Mouse (Mus musculus): Measurements from ENCODE around the gene Ints1.
A peak's percentile ranks its signal among the peaks of the same experiment; 100 is the strongest.

Ints1 gene

GRCm38 (mm10) chr5:139718540-139718939, 56.9 kb downstream of the Ints1 start:
- DNase-seq (ENCODE audit: low read depth, low spot score) = no peak

DNA sequence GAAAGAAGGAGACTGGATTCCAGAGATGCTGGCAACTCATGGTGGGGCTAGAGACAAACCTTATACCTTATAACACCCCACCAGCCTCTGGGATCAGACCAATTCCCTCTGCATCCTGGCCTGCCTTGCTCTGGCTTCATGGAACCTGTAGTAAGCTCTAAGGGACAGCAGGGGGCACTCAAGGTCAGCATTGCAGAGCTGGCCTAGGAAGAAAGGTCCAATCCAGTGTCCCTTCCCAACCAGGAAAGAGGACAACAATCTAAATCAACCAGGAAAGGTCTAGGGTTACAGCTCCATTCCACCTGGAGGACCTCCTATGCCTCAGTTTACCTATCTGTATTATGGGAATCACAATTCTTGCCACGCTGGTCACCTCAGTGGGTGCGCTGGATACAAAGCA, 57.8 kb downstream of the Ints1 start:
- peak; percentile 55 for DNase-seq (ENCODE audit: low read depth, low spot score)

- no peak for DNase-seq (ENCODE audit: low read depth, low spot score)
Observed at GRCm38 (mm10) chr5:139706496-139706895, 69.0 kb downstream of the Ints1 start.

- no peak for DNase-seq (ENCODE audit: low read depth, low spot score)
Observed at GRCm38 (mm10) chr5:139702905-139703304, 72.6 kb downstream of the Ints1 start.

- no peak for DNase-seq (ENCODE audit: low read depth, low spot score)
Observed at GRCm38 (mm10) chr5:139702236-139702635, 73.2 kb downstream of the Ints1 start.

Measured in c-Kit-negative CD71-positive TER-119-positive erythroid progenitor cells, embryonic 14.5 days (primary cell).